Mouse (Mus musculus): ENCODE measurements around the gene Lama4. TPM values are rescaled to one million over a fixed set of nuclear protein-coding genes. Genes with fewer than 3 reads are reported as not detected.

Lama4 gene
- polyA plus RNA-seq, 1 experiment from 2014 or later: 71.5 TPM

DNA sequence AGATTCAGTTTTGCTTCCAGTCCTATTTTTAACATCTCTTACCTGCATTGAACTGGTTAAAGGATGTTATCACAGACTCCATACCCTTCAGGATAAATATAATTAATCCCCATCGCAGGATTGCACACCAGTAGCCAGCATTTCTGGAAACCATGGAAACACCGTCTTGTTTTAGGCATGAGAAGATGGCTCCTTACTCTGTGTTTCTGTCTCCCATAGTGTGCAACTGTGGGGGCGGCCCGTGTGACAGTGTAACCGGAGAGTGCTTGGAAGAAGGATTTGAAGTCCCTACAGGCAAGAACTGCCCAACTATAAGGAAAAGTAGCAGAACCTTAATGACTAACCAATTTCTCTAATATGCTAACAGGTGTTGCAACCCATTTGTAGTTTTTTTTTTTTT, 63.1 kb downstream of the Lama4 start:
- H3K4me2 ChIP-seq (replicated peaks; ENCODE audit: low read depth, low read length): no peak overlapping the region
- H3K9me3 ChIP-seq (ENCODE audit: control insufficient read depth, low read length): no peaks in the 10 kb centered on the region
- H3K4me1 ChIP-seq (ENCODE audit: control insufficient read depth, insufficient read depth, low read length): no peaks in the 10 kb centered on the region
- no peak for ATAC-seq (ENCODE audit: low FRiP score, low TSS enrichment)
- no peak overlapping the region for H3K27ac ChIP-seq (ENCODE audit: low read depth, low read length)
- H3K4me3 ChIP-seq (ENCODE audit: low read length): no peak overlapping the region
- H3K27me3 ChIP-seq (ENCODE audit: control insufficient read depth, insufficient read depth, low read length): no peaks in the 10 kb centered on the region
- H3K9ac ChIP-seq (ENCODE audit: low read depth, low read length): no peak overlapping the region
- peaks cover 22% of the 10 kb centered on the region; the same call in 1 of the 2 replicates for H3K36me3 ChIP-seq (ENCODE audit: control insufficient read depth, insufficient read depth, low read length)
- 72% methylated on average over 5 of the region's 5 CpGs for WGBS

DNA sequence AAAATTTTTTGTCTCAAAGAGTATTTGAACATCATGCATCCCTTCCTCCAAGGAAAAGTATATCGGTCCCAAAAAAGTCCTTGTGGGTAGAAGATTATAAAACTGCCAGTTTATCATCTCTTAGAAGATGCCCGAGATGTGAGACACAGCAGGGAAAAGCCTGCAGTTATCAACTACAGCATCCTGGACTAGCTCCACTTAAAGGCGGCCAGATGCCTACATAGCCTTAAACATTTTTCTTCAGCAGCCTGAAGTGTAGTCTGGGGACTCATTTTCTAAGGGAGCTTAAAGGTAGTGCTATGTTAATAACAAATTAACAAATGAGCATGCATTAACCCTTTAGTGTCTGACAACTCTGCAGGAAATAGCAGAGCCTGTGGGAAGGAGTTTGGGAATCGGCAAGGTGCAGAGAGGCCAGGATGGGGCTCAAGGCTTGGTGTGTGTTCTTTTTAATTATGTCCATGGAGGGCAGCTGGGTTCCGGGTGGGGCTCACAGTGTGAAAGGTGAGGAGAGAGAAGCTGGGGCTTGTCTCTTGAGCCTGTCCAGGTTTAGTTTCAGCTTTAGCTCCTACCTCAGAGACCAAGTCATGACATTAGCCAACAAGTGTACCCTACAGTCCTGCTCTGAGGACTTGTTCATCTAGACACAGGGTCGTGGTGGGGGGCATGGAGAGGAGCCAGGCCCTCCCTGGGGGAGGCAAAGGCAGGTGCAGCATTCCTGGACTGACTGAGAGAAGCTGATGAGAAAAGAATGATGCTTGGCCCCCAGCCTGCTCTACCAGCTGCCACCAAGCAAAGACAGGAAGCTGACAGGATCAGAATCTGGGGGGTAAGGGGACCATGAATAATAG, 64.2 kb downstream of the Lama4 start:
- WGBS: 87% methylated on average over 6 of the region's 6 CpGs
- H3K27ac ChIP-seq (ENCODE audit: low read depth, low read length): no peak overlapping the region
- ATAC-seq (ENCODE audit: low FRiP score, low TSS enrichment): no peak
- no peaks in the 10 kb centered on the region for H3K4me1 ChIP-seq (ENCODE audit: control insufficient read depth, insufficient read depth, low read length)
- H3K4me3 ChIP-seq (ENCODE audit: low read length): no peak overlapping the region
- H3K27me3 ChIP-seq (ENCODE audit: control insufficient read depth, insufficient read depth, low read length): no peaks in the 10 kb centered on the region
- H3K9me3 ChIP-seq (ENCODE audit: control insufficient read depth, low read length): no peaks in the 10 kb centered on the region
- no peak overlapping the region for H3K4me2 ChIP-seq (replicated peaks; ENCODE audit: low read depth, low read length)
- peaks cover 24% of the 10 kb centered on the region; the same call in 1 of the 2 replicates for H3K36me3 ChIP-seq (ENCODE audit: control insufficient read depth, insufficient read depth, low read length)
- no peak overlapping the region for H3K9ac ChIP-seq (ENCODE audit: low read depth, low read length)

DNA sequence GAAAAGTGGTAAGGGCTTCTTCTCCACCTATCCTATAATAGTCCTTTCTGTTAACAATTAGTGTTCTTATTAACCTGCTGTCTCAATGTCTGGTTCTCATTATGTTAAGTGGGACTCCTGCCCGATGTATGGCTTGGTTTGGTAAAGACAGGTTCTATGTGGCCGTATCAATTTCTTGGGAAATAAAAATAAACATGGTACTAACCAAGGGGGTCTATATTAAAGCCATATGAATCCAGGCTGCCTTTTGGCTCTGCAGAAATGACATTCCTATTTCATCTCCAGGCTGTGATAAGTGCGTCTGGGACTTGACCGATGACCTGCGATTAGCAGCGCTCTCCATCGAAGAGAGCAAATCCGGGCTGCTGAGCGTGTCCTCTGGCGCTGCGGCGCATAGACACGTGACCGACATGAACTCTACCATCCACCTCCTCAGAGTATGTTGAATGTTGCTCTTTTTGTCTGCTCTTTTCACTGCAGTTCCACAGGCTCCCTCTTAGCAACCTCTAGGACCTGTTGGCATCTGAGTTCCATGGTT, 64.9 kb downstream of the Lama4 start:
- no peak overlapping the region for H3K4me3 ChIP-seq (ENCODE audit: low read length)
- H3K27me3 ChIP-seq (ENCODE audit: control insufficient read depth, insufficient read depth, low read length): no peaks in the 10 kb centered on the region
- no peak overlapping the region for H3K9ac ChIP-seq (ENCODE audit: low read depth, low read length)
- H3K4me2 ChIP-seq (replicated peaks; ENCODE audit: low read depth, low read length): no peak overlapping the region
- H3K9me3 ChIP-seq (ENCODE audit: control insufficient read depth, low read length): no peaks in the 10 kb centered on the region
- H3K27ac ChIP-seq (ENCODE audit: low read depth, low read length): no peak overlapping the region
- H3K4me1 ChIP-seq (ENCODE audit: control insufficient read depth, insufficient read depth, low read length): no peaks in the 10 kb centered on the region
- H3K36me3 ChIP-seq (ENCODE audit: control insufficient read depth, insufficient read depth, low read length): peaks cover 25% of the 10 kb centered on the region; the same call in 1 of the 2 replicates
- WGBS: 94% methylated on average over 14 of the region's 14 CpGs
- no peak for ATAC-seq (ENCODE audit: low FRiP score, low TSS enrichment)

DNA sequence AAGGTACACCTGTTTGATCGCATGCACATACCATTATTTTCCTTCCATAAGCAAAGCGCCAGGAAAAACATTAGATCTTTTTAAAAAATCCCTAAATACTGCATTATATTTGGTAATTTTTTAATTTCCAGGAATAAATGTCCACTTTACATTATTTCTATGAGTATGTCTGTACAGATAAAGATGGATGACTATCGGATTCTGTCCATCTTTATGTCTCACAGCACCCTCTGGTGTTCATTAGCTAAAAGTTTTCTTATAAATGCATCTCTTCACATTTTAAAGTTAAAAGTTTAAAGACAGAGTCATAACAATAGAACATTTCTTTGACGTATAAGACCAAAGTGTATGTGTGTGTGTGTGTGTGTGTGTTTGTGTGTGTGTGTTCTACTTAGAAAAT, 74.2 kb downstream of the Lama4 start:
- no peaks in the 10 kb centered on the region for H3K4me1 ChIP-seq (ENCODE audit: control insufficient read depth, insufficient read depth, low read length)
- ATAC-seq (ENCODE audit: low FRiP score, low TSS enrichment): no peak
- no peak overlapping the region for H3K27ac ChIP-seq (ENCODE audit: low read depth, low read length)
- H3K36me3 ChIP-seq (ENCODE audit: control insufficient read depth, insufficient read depth, low read length): peaks cover 2% of the 10 kb centered on the region; the same call in 1 of the 2 replicates
- H3K4me3 ChIP-seq (ENCODE audit: low read length): no peak overlapping the region
- no peaks in the 10 kb centered on the region for H3K9me3 ChIP-seq (ENCODE audit: control insufficient read depth, low read length)
- WGBS: 65% methylated on average over 4 of the region's 4 CpGs
- H3K4me2 ChIP-seq (replicated peaks; ENCODE audit: low read depth, low read length): no peak overlapping the region
- H3K27me3 ChIP-seq (ENCODE audit: control insufficient read depth, insufficient read depth, low read length): no peaks in the 10 kb centered on the region
- H3K9ac ChIP-seq (ENCODE audit: low read depth, low read length): no peak overlapping the region

DNA sequence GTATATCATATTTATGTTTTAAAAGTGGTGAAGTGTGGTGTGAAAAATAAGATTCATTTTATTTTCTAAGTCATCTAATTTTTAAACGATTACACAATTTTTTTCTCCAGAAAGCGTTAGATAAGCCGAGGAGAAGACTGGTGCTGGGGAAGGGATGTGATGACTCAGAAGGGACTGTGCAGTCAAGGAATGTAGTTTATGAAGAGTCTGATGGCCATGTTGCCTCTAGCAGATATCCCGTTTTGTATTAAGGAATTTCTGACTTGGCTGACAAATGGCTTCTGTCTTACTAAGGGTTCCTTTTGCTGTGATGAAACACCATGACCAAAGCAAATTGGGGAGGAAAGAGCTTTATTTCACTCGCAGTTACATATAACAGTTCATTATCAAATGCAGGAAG, 74.7 kb downstream of the Lama4 start:
- no peak overlapping the region for H3K4me3 ChIP-seq (ENCODE audit: low read length)
- H3K4me2 ChIP-seq (replicated peaks; ENCODE audit: low read depth, low read length): no peak overlapping the region
- H3K9ac ChIP-seq (ENCODE audit: low read depth, low read length): no peak overlapping the region
- no peak overlapping the region for H3K27ac ChIP-seq (ENCODE audit: low read depth, low read length)
- ATAC-seq (ENCODE audit: low FRiP score, low TSS enrichment): no peak
- H3K4me1 ChIP-seq (ENCODE audit: control insufficient read depth, insufficient read depth, low read length): no peaks in the 10 kb centered on the region
- no peaks in the 10 kb centered on the region for H3K27me3 ChIP-seq (ENCODE audit: control insufficient read depth, insufficient read depth, low read length)
- H3K9me3 ChIP-seq (ENCODE audit: control insufficient read depth, low read length): no peaks in the 10 kb centered on the region
- WGBS: 82% methylated on average over 5 of the region's 5 CpGs
- peaks cover 2% of the 10 kb centered on the region; the same call in 1 of the 2 replicates for H3K36me3 ChIP-seq (ENCODE audit: control insufficient read depth, insufficient read depth, low read length)

DNA sequence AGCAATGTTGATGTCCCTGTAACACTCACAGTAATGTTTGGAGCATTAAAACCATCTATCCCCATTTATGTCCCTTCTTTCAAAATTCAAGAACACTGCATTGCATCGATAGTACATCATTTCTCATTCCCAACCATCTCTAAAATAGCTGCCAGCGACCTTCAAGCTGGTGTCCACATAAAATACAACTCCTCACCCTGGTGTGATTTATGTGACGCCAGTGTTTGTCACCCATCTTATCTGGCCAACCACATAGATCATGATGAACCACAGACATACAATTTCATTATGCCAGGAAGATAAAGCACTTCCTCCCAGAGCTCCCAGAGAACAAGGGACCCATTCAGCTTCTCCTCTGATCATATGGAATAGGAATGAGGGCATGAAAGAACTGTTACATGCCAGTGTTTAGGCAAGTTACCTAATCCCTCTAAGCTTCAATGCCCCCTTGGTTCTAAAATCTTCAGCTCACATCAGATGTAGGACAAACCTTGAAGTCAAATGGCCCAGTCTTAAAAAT, 79.2 kb downstream of the Lama4 start:
- no peak overlapping the region for H3K27ac ChIP-seq (ENCODE audit: low read depth, low read length)
- no peaks in the 10 kb centered on the region for H3K4me1 ChIP-seq (ENCODE audit: control insufficient read depth, insufficient read depth, low read length)
- ATAC-seq (ENCODE audit: low FRiP score, low TSS enrichment): no peak
- no peak overlapping the region for H3K4me3 ChIP-seq (ENCODE audit: low read length)
- no peaks in the 10 kb centered on the region for H3K27me3 ChIP-seq (ENCODE audit: control insufficient read depth, insufficient read depth, low read length)
- H3K9me3 ChIP-seq (ENCODE audit: control insufficient read depth, low read length): no peaks in the 10 kb centered on the region
- peaks cover 14% of the 10 kb centered on the region; the same call in 1 of the 2 replicates for H3K36me3 ChIP-seq (ENCODE audit: control insufficient read depth, insufficient read depth, low read length)
- WGBS: 77% methylated on average over 3 of the region's 3 CpGs
- H3K4me2 ChIP-seq (replicated peaks; ENCODE audit: low read depth, low read length): no peak overlapping the region
- H3K9ac ChIP-seq (ENCODE audit: low read depth, low read length): no peak overlapping the region

DNA sequence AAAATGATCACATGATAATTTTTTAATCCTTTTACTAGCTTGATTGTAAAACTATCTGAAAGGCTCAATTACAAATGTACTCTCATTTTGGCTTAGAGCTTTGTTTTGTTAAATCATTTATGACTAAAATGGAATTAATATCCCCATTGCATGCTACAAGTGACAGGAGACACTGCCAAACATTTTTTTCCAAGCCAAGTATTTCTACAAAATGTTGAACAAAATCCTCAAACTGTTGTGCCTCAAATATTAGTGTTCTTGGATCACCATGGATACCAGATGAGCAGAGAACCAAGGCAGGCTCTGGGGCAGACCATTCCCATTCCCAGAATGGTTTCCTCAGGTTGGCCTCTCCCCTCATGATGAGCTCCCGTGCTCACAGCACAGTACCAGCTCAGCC, 79.8 kb downstream of the Lama4 start:
- H3K4me1 ChIP-seq (ENCODE audit: control insufficient read depth, insufficient read depth, low read length): no peaks in the 10 kb centered on the region
- WGBS: 83% methylated on average over 1 of the region's 1 CpGs
- no peak for ATAC-seq (ENCODE audit: low FRiP score, low TSS enrichment)
- no peak overlapping the region for H3K4me2 ChIP-seq (replicated peaks; ENCODE audit: low read depth, low read length)
- peaks cover 18% of the 10 kb centered on the region; the same call in 1 of the 2 replicates for H3K36me3 ChIP-seq (ENCODE audit: control insufficient read depth, insufficient read depth, low read length)
- H3K27me3 ChIP-seq (ENCODE audit: control insufficient read depth, insufficient read depth, low read length): no peaks in the 10 kb centered on the region
- no peaks in the 10 kb centered on the region for H3K9me3 ChIP-seq (ENCODE audit: control insufficient read depth, low read length)
- H3K4me3 ChIP-seq (ENCODE audit: low read length): no peak overlapping the region
- no peak overlapping the region for H3K9ac ChIP-seq (ENCODE audit: low read depth, low read length)
- H3K27ac ChIP-seq (ENCODE audit: low read depth, low read length): no peak overlapping the region

DNA sequence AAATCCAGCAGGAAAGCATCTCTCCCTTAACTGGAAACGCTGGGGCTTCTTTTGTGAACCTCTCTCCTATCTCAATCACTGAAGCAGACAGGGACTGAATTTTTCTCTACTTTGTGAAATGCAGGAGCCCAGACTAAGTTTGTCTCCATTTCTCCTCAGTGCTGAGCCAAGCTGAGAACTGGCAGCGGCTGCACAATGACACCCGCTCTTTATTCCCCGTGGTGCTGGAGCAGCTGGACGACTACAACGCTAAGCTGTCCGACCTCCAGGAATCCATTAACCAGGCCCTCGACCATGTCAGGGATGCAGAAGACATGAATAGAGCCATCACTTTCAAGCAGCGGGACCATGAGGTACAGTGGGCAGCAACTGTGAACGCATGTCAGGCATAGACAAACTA, 82.5 kb downstream of the Lama4 start:
- ATAC-seq (ENCODE audit: low FRiP score, low TSS enrichment): no peak
- H3K36me3 ChIP-seq (ENCODE audit: control insufficient read depth, insufficient read depth, low read length): peaks cover 18% of the 10 kb centered on the region; the same call in 1 of the 2 replicates

More for the DNA sequence above, 82.5 kb downstream of the Lama4 start:
- Histone ChIP-seq H3K4me2 (replicated peaks; ENCODE audit: low read depth, low read length) (no peak overlapping the region), H3K4me3 (ENCODE audit: low read length) (no peak overlapping the region), H3K27me3 (ENCODE audit: control insufficient read depth, insufficient read depth, low read length) (no peaks in the 10 kb centered on the region), H3K27ac (ENCODE audit: low read depth, low read length) (no peak overlapping the region), H3K9ac (ENCODE audit: low read depth, low read length) (no peak overlapping the region), H3K9me3 (ENCODE audit: control insufficient read depth, low read length) (no peaks in the 10 kb centered on the region), H3K4me1 (ENCODE audit: control insufficient read depth, insufficient read depth, low read length) (no peaks in the 10 kb centered on the region)
- WGBS: 80% methylated on average over 10 of the region's 10 CpGs

Measured in kidney, embryonic 14.5 days (tissue).